Mouse (Mus musculus) ES-E14 (cell line): ENCODE data around the gene Blnk. TPM values are rescaled to one million over a fixed set of nuclear protein-coding genes. Genes with fewer than 3 reads are reported as not detected.

Source experiments
- DNase-seq: peaks from one replicate; pipeline ENCODE4 v3.0.0-alpha.2; 2013; ENCODE audit warnings: low read depth, low spot score
- H3K27ac ChIP-seq: 2 replicates; pipeline ENCODE4 v1.5.1; 2012; ENCODE audit warnings: low read depth, mild to moderate bottlenecking, low read length, moderate library complexity, mixed read lengths; ENCODE audit not compliant: poor library complexity, insufficient read depth, severe bottlenecking
- H3K36me3 ChIP-seq: 2 replicates; pipeline ENCODE4 v1.6.1; 2012; ENCODE audit warnings: mild to moderate bottlenecking, low read length, moderate library complexity, mixed read lengths; ENCODE audit not compliant: control insufficient read depth, poor library complexity, insufficient read depth, severe bottlenecking
- H3K4me1 ChIP-seq, 2 experiments: fragments of 150-350 bp in 1 of 2; sonication (generic) in 1 of 2; 2 replicates each; pipeline ENCODE4 v1.6.1; 2012; ENCODE audit warnings: low read length in 2 of 2, mild to moderate bottlenecking in 1 of 2, mixed read lengths in 1 of 2; ENCODE audit not compliant: control insufficient read depth in 2 of 2, insufficient read depth in 2 of 2, poor library complexity in 1 of 2
- H3K4me3 ChIP-seq, 2 experiments: fragments of 150-350 bp in 1 of 2; sonication (generic) in 1 of 2; 2 replicates each; pipeline ENCODE4 v1.5.1; 2012; ENCODE audit warnings: low read length in 2 of 2, low read depth in 1 of 2, mild to moderate bottlenecking in 1 of 2, mixed read lengths in 1 of 2; ENCODE audit not compliant: insufficient read depth in 1 of 2, poor library complexity in 1 of 2, severe bottlenecking in 1 of 2
- H3K9ac ChIP-seq: 2 replicates; pipeline ENCODE4 v1.6.1; 2012; ENCODE audit warnings: low read depth, mild to moderate bottlenecking, low read length, mixed read lengths; ENCODE audit not compliant: poor library complexity, insufficient read depth, severe bottlenecking
- H3K9me3 ChIP-seq: fragments of 150-350 bp; sonication (generic); 2 replicates; pipeline ENCODE4 v1.6.1; 2012; ENCODE audit warnings: low read depth, mild to moderate bottlenecking, low read length; ENCODE audit not compliant: control insufficient read depth, insufficient read depth
- CHD2 ChIP-seq: IDR thresholded peaks from 2 replicates; pipeline ENCODE4 v1.6.1; 2014; ENCODE audit warnings: mild to moderate bottlenecking, low read depth, low read length, inconsistent platforms
- HCFC1 ChIP-seq: IDR thresholded peaks from 2 replicates; pipeline ENCODE4 v1.6.1; 2012; ENCODE audit warnings: low read length, inconsistent platforms, borderline replicate concordance; ENCODE audit not compliant: insufficient read depth
- MAFK ChIP-seq: IDR thresholded peaks from 2 replicates; pipeline ENCODE4 v1.6.1; 2014; ENCODE audit warnings: mild to moderate bottlenecking, low read depth, low read length, inconsistent platforms; ENCODE audit not compliant: insufficient read depth
- ZC3H11A ChIP-seq: IDR thresholded peaks from 2 replicates; pipeline ENCODE4 v1.6.1; 2012; ENCODE audit warnings: low read depth, mild to moderate bottlenecking, inconsistent platforms, low read length, borderline replicate concordance
- ZNF384 ChIP-seq: IDR thresholded peaks from 2 replicates; pipeline ENCODE4 v1.6.1; 2012; ENCODE audit warnings: low read depth, low read length, inconsistent platforms
- in situ Hi-C, 2 experiments: fragments of 600-800 bp; cut with MboI; formaldehyde crosslinking; loops; one replicate each; pipeline ENCODE4 v1.15.1; 2025; ENCODE audit warnings: low sequenced_read_pairs in 2 of 2, inconsistent platforms in 1 of 2; ENCODE audit not compliant: unreplicated experiment in 2 of 2
- total RNA-seq: library from RNA; depleted of rRNA; stranded (reverse); fragments of 300-350 nt; gene quantifications from 2 replicates; pipeline ENCODE4 v1.2.3, GENCODE M21; 2012

The Blnk gene
- total RNA-seq, 1 experiment = 1.7 TPM

DNA sequence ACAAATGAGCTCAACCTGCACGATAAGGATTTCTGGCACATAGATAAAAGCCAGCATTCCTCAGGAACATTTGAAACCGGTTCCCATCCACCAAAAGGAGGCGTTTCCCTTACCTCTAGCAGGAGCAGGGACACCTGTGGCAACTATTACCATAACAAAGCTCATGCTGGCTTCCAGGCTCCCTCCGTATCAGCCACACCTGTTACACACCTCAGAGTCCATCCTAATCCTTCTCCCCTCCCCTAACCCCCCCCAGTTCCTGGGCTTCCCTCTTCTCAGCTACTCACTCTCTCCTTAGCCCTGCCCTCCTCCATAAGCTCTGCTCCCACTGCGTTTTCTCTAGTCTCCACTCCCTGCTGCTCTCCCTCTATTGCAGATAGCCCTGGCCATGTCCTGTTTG, 19.3 kb upstream of the Blnk start:
- peaks cover 5 to 19% of the 10 kb centered on the region in 2 experiments; a peak in 3 of 4 replicates for H3K4me1 ChIP-seq
- peak overlapping the region; percentile 9; the same call in 1 of the 2 replicates for H3K27ac ChIP-seq
- TF ChIP-seq ZC3H11A (no peak), ZNF384 (no peak), CHD2 (no peak), MAFK (no peak), HCFC1 (no peak)
- DNase-seq = peak; percentile 45
- in situ Hi-C loops = no loop called here
- no peaks in the 10 kb centered on the region for H3K36me3 ChIP-seq
- no peak overlapping the region for H3K9ac ChIP-seq
- H3K9me3 ChIP-seq = no peaks in the 10 kb centered on the region
- H3K4me3 ChIP-seq = no peak overlapping the region; a peak in 1 of 4 replicates

DNA sequence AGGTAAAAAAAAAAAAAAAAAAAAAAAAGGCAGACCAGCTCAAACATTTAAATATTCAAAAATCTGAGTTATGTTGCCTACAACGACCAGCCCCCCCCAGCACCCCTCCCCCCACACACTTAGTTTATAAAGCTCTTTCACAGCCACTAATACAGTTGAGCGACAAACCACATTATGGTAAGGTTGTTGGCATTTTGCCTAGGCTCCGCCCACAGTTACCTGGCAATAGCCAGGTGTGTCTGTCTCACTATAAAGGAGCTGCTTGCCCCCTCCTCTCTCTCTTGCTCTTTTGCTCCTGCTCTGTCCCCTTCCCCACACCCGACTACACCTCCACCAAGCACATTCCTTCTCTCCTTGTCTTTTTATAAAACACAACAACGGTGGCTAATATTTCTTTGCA, 17.3 kb upstream of the Blnk start:
- Histone ChIP-seq H3K4me3 (no peak overlapping the region), H3K36me3 (no peaks in the 10 kb centered on the region), H3K27ac (no peak overlapping the region), H3K9me3 (no peaks in the 10 kb centered on the region), H3K4me1 (peaks cover 8 to 26% of the 10 kb centered on the region in 2 experiments), H3K9ac (no peak overlapping the region)
- no peak for DNase-seq
- TF ChIP-seq ZC3H11A (no peak), ZNF384 (no peak), CHD2 (no peak), HCFC1 (no peak), MAFK (no peak)
- in situ Hi-C loops = no loop called here

GRCm38 (mm10) chr19:41008674-41009395, 14.5 kb upstream of the Blnk start:
- H3K9me3 ChIP-seq = no peaks in the 10 kb centered on the region

GRCm38 (mm10) chr19:41007733-41008132, 13.4 kb upstream of the Blnk start:
- Histone ChIP-seq H3K36me3 (no peaks in the 10 kb centered on the region), H3K4me1 (peaks cover 8 to 17% of the 10 kb centered on the region in 2 experiments), H3K9ac (no peak overlapping the region), H3K4me3 (no peak overlapping the region), H3K27ac (no peak overlapping the region), H3K9me3 (no peaks in the 10 kb centered on the region)
- no peak for DNase-seq
- in situ Hi-C loops = no loop called here
- no peak for TF ChIP-seq ZC3H11A
- TF ChIP-seq ZNF384 = no peak
- TF ChIP-seq CHD2 = no peak
- no peak for TF ChIP-seq HCFC1
- TF ChIP-seq MAFK = no peak

More at GRCm38 (mm10) chr19:41008674-41009395, 14.5 kb upstream of the Blnk start:
- H3K4me1 ChIP-seq = peaks cover 8 to 21% of the 10 kb centered on the region in 2 experiments
- in situ Hi-C loops = no loop called here
- no peak for DNase-seq
- H3K36me3 ChIP-seq = no peaks in the 10 kb centered on the region
- no peak overlapping the region for H3K9ac ChIP-seq
- TF ChIP-seq MAFK (no peak), ZC3H11A (no peak), ZNF384 (no peak), CHD2 (no peak), HCFC1 (no peak)
- H3K4me3 ChIP-seq = no peak overlapping the region
- no peak overlapping the region for H3K27ac ChIP-seq

GRCm38 (mm10) chr19:41007326-41007725, 13.0 kb upstream of the Blnk start:
- no peak for TF ChIP-seq CHD2
- no peak for TF ChIP-seq HCFC1
- no peak for TF ChIP-seq MAFK
- no peak for TF ChIP-seq ZNF384
- TF ChIP-seq ZC3H11A = no peak
- in situ Hi-C loops = no loop called here

More at GRCm38 (mm10) chr19:41007326-41007725, 13.0 kb upstream of the Blnk start:
- H3K9ac ChIP-seq = no peak overlapping the region
- no peaks in the 10 kb centered on the region for H3K9me3 ChIP-seq
- H3K4me1 ChIP-seq = peaks cover 4 to 14% of the 10 kb centered on the region in 2 experiments
- H3K4me3 ChIP-seq = no peak overlapping the region
- no peaks in the 10 kb centered on the region for H3K36me3 ChIP-seq
- DNase-seq = no peak
- no peak overlapping the region for H3K27ac ChIP-seq
